Mouse (Mus musculus) WW6 (cell line): ENCODE measurements at regions not wholly inside any gene's neighbourhood (a gene's known extent, or its start where the extent isn't known, plus 50 kb on each side); places are given as distances from the start of the nearest gene placed in this dataset.
A peak's percentile ranks its signal among the peaks of the same experiment; 100 is the strongest.

Source experiments
- DNase-seq: peaks from one replicate; pipeline ENCODE4 v3.0.0-alpha.2; 2013; ENCODE audit warnings: low read depth, low spot score

DNA sequence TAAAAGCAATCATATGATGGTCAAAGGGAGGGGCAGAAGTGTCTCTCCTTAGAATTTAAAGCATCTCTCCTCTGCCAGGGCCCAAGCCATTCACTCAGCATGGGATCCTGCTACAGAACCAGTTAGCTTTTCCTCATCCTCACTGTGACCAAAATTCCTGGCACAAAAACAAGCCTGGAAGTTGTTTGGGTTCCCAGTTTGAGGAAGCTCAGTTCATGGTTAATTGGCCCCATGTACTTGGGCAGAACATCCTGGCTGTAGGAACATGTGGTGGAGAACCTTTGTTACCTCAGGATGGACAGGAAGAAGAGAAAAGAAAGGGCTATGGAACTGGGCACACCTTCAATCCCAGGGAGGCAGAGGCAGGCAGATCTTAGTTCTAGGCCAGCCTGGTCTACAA, 52.4 kb upstream of the Mfge8 start:
- no peak for DNase-seq

DNA sequence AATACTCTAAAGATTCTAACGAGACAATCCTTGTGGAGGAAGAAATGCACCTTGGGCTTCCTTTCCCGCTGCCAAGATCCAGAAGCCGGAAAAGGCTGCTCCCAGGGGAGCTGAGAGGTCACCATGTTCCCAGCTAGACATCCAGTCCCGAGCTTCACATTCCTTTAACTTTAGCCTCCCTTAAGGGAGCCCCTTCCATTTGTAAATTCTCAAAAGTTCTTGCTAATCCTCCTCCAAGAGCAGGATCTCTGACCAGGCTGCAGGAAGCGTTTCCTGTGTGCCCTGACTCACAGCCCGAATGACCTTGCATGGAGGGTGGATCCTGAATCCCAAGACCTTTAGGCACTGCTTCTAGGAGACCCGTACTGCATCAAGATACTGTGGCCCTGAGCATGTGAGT, 53.5 kb upstream of the Mfge8 start:
- no peak for DNase-seq

DNA sequence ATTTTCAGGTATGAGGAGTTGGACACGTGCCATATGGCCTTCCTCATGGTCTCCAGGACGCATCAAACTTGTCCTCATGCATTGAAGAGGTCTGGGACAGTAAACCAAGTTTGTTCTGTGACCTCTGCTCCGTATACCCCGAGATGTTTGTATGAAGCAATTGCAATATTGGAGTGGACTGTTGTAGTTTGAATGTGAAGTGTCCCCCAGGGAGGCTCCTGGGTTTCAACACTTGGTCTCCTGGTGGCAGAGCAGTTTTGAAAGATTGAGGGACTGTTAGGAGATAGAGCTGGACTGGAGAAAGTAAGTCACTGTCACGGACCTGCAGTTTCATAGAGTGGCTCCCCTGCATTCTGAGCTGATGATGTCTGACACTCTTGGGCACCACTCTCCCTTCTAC, 54.6 kb upstream of the Mfge8 start:
- no peak for DNase-seq

DNA sequence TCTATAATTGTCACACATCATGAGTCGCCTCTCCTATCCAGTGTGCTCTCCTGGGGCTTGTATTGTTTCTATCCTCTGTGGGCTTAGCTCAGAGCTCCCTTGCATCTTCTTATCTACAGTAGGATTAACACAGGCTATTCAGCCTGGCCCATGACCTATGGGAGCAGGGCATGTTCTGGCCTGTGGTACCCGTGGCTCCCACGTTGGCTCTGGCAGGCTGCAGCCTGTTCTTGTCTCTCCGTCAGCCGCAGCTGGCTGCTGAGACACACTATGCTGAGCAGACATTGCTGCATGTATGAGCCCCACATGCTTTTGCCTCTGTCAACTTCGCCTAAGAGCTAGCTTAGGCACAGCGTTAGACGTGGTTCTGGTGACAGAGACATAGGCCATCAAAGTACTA, 58.3 kb upstream of the Mfge8 start:
- no peak for DNase-seq

DNA sequence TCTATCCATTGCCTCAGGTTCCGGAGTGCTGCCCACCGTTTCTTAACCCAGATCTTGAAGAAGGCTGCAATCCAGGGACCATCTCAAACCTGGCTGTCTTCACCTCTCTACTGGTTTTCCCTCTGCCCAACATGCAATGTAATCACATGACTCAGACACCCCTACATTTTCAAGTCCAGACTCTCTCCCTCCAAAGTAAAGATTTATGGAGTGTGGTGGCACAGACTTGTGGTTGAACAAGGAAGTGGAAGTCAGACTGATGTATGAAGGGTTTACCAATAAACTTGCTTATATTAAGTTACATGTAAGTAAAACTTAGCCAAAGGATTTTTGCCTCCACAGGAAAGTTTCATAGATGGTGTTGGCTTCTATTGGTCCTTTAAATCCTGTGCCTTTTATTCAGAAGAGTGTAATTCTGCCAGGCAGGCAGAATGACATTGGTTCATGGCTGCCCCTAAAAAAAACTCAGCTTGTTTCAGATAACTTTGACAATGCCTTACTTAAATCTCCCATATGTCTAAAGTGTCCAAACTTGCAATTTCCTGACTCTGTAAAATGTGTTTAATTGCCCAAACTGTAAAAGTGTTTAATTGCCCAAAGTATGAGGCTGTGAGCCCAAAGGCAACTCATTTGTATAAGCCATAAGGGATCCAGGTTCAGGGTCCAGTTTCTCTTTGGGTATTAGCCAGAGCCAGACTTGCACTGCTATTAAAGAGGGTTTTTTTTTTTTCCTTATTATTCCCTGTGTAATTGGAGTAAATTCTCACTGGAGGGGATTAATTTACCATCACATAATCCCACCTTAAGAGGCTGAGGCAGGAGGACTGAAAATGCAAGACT, 61.7 kb upstream of the Mfge8 start:
- no peak for DNase-seq

DNA sequence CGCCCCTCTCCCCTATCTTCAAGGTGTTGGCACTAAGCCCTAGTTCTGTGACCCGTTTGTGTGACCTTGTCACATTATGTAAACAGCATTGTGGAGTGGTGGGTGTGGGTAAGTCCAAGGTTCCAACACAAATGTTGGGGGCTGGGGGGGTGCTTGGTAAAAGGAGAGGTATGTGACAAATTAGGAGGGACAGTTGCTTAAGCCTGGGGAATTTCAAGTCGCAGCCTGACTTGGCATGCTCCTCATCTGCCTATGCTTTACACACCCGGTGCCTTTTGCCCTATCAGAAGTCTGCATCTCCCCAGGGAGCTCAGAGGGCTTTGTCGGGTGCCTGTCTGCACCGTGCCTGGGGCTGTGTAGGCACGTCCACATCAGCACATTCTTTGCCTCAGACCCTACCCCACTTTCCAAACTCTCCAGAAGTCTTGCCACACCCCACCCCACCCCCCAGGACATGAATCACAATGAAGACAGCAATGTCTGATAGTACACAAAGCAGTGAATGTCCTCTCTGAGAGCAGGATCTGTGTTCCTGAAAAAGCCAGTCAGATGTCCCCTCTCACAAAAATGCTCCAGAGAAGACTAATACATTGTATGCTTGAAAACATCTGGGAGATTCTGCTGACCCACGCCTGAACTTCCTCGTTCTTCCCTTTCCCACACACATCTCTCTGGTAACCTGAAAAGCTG, 61.6 kb upstream of the Abhd2 start:
- DNase-seq: peak; percentile 78

DNA sequence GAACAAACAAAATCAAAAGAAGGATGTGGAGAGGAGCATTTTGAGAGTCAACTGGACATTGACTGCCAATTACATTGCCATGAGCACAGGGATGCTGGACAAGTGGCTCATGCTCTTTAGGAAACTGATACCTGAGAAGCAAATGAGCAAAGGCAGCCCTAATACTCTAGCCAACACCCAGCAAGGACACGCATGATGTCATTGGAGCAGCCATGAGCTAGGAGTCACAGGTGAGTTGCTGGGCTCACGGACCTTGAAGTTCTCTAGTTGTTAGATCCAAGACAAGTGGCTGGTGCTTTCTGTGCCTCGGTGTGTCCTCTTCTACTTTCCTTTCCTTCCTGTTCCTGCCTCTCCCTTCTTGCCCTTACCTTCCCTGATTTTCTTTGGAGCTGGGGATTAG, 60.8 kb upstream of the Abhd2 start:
- no peak for DNase-seq

DNA sequence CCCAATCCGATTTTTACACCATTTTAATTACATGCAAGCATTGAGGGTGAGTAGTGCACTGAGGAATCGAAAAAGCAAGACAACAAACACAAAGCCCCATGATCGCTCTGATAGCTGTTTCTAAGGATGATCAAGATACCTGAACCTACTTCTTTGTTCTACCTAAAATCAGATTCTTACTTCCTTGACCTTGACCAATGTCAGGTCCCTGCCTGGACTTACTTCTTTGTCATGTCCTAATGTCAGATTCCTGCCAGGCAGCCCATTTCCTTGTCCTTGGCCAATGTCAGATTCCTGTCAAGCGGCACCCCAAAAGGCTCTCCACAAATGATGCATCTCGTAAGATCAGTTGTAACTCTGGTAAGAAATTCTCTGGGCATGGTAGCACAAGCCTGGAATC, 58.0 kb upstream of the Abhd2 start:
- DNase-seq: no peak

DNA sequence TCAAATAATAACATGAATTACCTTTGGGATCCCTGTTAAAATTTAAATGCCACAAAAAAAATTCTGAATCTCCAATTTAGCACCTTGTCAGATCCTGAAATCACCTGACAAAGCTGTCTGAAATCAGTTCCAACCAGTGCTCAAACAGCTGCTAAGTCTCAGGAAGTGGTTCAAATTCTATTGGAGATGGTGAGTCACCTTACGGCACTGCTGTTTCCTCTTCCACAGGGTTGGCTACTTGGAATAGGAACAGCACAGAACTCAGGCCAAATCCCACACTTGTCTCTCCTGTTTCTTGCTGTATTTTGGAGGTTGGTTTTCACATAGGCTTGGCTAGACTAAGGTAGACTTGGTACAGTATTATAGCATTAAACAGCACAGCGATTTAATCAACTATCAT, 55.8 kb upstream of the Abhd2 start:
- no peak for DNase-seq

DNA sequence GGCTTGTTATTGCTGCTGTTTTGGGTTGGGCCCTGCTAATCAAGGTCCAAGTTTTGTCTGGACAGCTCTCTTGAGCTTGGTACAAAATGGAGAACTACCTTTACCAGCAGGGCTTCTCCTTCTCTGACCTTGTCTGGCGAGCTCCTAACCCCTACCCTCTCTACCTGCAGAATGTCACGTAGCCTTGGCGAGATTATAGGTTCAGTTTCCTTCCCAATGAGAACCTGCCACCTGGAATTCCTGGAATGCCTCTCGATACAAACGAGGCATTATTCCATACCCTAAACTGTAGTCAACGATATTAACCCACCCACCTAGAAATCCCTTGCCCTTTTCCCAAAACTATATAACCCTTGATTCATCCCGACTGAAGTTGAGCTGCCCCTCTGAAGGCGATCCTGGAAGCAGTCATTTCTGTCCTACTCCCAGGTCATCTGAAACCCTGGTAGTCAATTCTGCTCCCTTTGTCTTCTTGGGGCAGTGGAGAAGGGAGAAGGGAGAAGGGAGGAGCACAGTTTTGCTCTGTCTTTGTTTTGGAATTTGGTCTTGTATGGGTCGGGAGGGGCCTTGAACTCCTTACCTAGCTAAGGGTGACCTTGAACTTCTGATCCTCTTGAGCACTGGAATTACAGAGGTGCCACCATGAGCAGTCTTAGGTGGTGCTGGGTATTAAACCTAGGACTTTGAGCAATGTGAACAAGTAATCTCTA, 50.2 kb upstream of the Abhd2 start:
- DNase-seq: no peak
